Mouse (Mus musculus): ENCODE measurements around the gene Shq1. TPM values are rescaled to one million over a fixed set of nuclear protein-coding genes. Genes with fewer than 3 reads are reported as not detected.

Shq1 gene
- polyA plus RNA-seq, 2 experiments, result 9.5 to 12.3 TPM

DNA sequence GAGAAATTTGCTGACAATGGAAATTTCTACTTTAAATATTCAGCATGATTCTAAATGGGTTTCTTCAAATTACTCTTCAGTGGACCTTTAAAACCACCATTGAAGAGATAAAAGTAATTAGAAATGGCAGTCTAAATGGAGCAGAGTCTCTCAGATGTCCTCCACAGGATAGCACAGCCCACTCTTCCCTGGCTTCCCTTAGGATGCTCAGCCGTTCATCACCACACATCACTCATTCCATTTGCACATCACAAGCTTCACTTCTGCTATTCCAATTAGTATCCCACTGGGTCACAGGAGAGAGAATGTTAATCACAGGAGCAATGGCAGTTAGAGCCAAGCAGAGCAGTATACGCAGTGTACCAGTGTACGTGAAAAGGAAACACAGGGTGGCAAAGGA, 18.4 kb downstream of the Shq1 start:
- WGBS, result 79% methylated on average over 3 of the region's 3 CpGs
- no peak overlapping the region for H3K4me2 ChIP-seq (replicated peaks; ENCODE audit: low read depth, low read length, severe bottlenecking)

DNA sequence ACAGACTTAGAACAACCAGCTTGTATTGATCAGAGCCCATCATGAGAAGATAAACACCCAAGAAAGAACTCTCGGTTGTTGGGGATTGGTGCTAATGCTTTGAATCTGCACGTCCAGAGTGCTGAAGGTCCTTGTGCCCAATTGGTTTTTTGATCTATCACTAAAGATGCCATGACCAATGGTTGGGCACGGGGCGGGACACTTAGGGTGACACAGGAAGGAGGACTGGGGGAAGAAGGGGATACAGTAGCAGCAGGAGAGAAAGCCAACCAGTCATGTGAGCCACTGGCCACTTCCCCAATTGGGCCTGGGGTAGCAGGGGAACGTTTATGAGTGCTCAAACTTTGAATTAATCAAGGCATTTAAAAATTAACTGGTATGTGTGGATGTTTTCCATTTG, 23.8 kb downstream of the Shq1 start:
- no peak overlapping the region for H3K4me2 ChIP-seq (replicated peaks; ENCODE audit: low read depth, low read length, severe bottlenecking)
- DNase-seq (ENCODE audit: low spot score) (no peak), ATAC-seq (ENCODE audit: low FRiP score, low read depth) (no peak)
- no peak overlapping the region for H3K4me3 ChIP-seq (replicated peaks; ENCODE audit: low read length)
- 73% methylated on average over 5 of the region's 5 CpGs for WGBS
- H3K4me1 ChIP-seq (ENCODE audit: control insufficient read depth, insufficient read depth, low read length), result peaks cover 14% of the 10 kb centered on the region
- no peaks in the 10 kb centered on the region for H3K36me3 ChIP-seq (ENCODE audit: control insufficient read depth, insufficient read depth, low read length)
- H3K27ac ChIP-seq (replicated peaks; ENCODE audit: low read depth, low read length), result no peak overlapping the region
- no peaks in the 10 kb centered on the region for H3K9me3 ChIP-seq (ENCODE audit: control insufficient read depth, low read length)
- no peak for TF ChIP-seq POLR2A (IDR thresholded peaks at IDR 0.05; ENCODE audit: borderline replicate concordance, extremely low read depth, insufficient read depth, insufficient read length)
- H3K9ac ChIP-seq (ENCODE audit: low read depth, low read length, severe bottlenecking), result no peak overlapping the region
- no peaks in the 10 kb centered on the region for H3K27me3 ChIP-seq (ENCODE audit: control insufficient read depth, insufficient read depth, low read length)

More for the DNA sequence above, 18.4 kb downstream of the Shq1 start:
- no peak for ATAC-seq (ENCODE audit: low FRiP score, low read depth)
- Histone ChIP-seq H3K9ac (ENCODE audit: low read depth, low read length, severe bottlenecking) (no peak overlapping the region), H3K27me3 (ENCODE audit: control insufficient read depth, insufficient read depth, low read length) (no peaks in the 10 kb centered on the region), H3K4me1 (ENCODE audit: control insufficient read depth, insufficient read depth, low read length) (no peaks in the 10 kb centered on the region), H3K9me3 (ENCODE audit: control insufficient read depth, low read length) (no peaks in the 10 kb centered on the region), H3K4me3 (replicated peaks; ENCODE audit: low read length) (no peak overlapping the region), H3K36me3 (ENCODE audit: control insufficient read depth, insufficient read depth, low read length) (peaks cover 6% of the 10 kb centered on the region; the same call in 1 of the 2 replicates), H3K27ac (replicated peaks; ENCODE audit: low read depth, low read length) (no peak overlapping the region)
- no peak for DNase-seq (ENCODE audit: low spot score)
- no peak for TF ChIP-seq POLR2A (IDR thresholded peaks at IDR 0.05; ENCODE audit: borderline replicate concordance, extremely low read depth, insufficient read depth, insufficient read length)

DNA sequence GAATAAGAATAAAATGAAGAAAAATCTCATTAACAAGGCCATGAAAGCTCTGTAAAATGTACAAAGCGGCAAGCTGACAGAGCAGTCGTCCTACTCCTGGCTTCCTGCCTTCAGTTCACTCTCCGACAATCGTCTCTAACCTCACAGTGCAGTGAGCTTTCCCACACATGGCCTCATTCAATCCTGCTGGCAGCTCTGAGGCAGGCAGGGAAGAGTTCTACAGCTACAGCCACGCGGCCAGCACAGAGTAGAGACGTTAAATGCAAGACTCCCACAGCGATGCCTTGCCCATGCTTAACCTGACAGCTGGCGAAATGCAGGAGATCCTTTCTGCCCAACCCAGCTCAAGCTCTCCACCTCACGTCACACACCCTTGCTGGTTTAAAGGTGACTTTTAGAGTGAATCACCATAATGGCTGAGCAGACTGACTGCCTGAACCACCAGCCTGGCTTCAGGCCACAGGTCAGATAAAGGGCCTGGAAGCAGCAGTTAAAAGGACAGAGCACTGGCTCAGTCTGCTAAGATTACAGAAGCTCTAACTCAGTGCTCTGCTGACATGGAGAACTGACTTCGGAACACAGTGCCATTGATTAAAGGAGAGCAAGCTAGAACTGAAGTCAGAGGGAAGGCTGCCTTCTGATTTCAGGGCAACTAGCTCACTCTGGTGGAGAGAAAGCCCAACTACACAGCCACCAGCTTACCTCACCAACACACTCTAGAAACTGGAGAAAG, 25.3 kb downstream of the Shq1 start:
- WGBS, result 25% methylated on average over 11 of the region's 11 CpGs
- Histone ChIP-seq H3K4me2 (replicated peaks; ENCODE audit: low read depth, low read length, severe bottlenecking) (peak overlapping the region; percentile 40), H3K36me3 (ENCODE audit: control insufficient read depth, insufficient read depth, low read length) (no peaks in the 10 kb centered on the region), H3K27ac (replicated peaks; ENCODE audit: low read depth, low read length) (0 out of 2 replicates have a peak overlapping the region, but pooled peaks have one; percentile 45), H3K4me3 (replicated peaks; ENCODE audit: low read length) (no peak overlapping the region), H3K27me3 (ENCODE audit: control insufficient read depth, insufficient read depth, low read length) (no peaks in the 10 kb centered on the region), H3K9ac (ENCODE audit: low read depth, low read length, severe bottlenecking) (no peak overlapping the region), H3K9me3 (ENCODE audit: control insufficient read depth, low read length) (no peaks in the 10 kb centered on the region), H3K4me1 (ENCODE audit: control insufficient read depth, insufficient read depth, low read length) (peaks cover 14% of the 10 kb centered on the region)
- ATAC-seq (ENCODE audit: low FRiP score, low read depth), result peak; percentile 83
- peak; percentile 77 for DNase-seq (ENCODE audit: low spot score)
- no peak for TF ChIP-seq POLR2A (IDR thresholded peaks at IDR 0.05; ENCODE audit: borderline replicate concordance, extremely low read depth, insufficient read depth, insufficient read length)

DNA sequence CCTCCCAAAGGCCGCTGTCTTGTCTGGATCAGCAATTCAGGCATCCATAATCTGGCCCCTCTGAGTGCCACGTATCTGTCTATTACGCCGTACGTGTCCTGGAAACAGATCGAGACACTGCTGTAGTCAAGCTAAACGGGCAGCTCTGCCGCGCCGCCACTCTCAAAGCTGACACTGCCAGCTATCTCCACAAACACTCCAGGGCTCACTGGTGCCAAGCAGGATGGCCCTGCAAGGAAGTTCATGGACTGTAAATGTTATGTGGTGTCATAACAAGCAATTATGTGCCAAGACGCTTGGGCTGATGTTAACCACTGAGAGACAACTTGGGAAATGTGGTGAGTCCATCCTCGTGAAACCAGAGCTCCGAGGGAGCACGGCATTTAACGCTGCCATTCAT, 26.3 kb downstream of the Shq1 start:
- Histone ChIP-seq H3K4me1 (ENCODE audit: control insufficient read depth, insufficient read depth, low read length) (peaks cover 14% of the 10 kb centered on the region), H3K27me3 (ENCODE audit: control insufficient read depth, insufficient read depth, low read length) (no peaks in the 10 kb centered on the region), H3K4me3 (replicated peaks; ENCODE audit: low read length) (no peak overlapping the region), H3K27ac (replicated peaks; ENCODE audit: low read depth, low read length) (no peak overlapping the region), H3K9ac (ENCODE audit: low read depth, low read length, severe bottlenecking) (no peak overlapping the region), H3K4me2 (replicated peaks; ENCODE audit: low read depth, low read length, severe bottlenecking) (no peak overlapping the region), H3K9me3 (ENCODE audit: control insufficient read depth, low read length) (no peaks in the 10 kb centered on the region), H3K36me3 (ENCODE audit: control insufficient read depth, insufficient read depth, low read length) (no peaks in the 10 kb centered on the region)
- WGBS, result 69% methylated on average over 15 of the region's 15 CpGs
- no peak for DNase-seq (ENCODE audit: low spot score)
- no peak for ATAC-seq (ENCODE audit: low FRiP score, low read depth)
- TF ChIP-seq POLR2A (IDR thresholded peaks at IDR 0.05; ENCODE audit: borderline replicate concordance, extremely low read depth, insufficient read depth, insufficient read length), result no peak

DNA sequence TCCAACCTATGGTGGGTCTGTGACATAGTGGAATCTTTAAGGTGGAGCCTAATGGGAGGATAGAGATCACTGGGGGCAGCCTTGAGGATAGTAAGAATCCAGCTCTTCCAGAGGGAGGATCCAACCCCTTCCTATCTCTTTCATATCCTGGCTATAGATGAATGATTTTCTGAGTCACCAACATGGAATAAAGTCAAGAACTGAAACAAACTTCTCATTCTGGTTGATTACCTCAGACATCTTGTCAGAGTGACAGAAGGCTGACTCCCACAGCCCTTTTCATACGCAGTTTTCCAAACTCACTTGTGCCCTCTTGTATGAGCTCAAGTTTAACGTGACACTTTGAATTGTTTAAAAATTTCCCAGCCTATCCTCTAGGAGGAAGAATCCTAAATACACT, 28.2 kb downstream of the Shq1 start:
- no peak for ATAC-seq (ENCODE audit: low FRiP score, low read depth)
- H3K9ac ChIP-seq (ENCODE audit: low read depth, low read length, severe bottlenecking), result no peak overlapping the region
- no peak overlapping the region for H3K4me3 ChIP-seq (replicated peaks; ENCODE audit: low read length)
- H3K9me3 ChIP-seq (ENCODE audit: control insufficient read depth, low read length), result no peaks in the 10 kb centered on the region
- TF ChIP-seq POLR2A (IDR thresholded peaks at IDR 0.05; ENCODE audit: borderline replicate concordance, extremely low read depth, insufficient read depth, insufficient read length), result no peak
- peaks cover 14% of the 10 kb centered on the region for H3K4me1 ChIP-seq (ENCODE audit: control insufficient read depth, insufficient read depth, low read length)
- WGBS, result 89% methylated on average over 2 of the region's 2 CpGs
- H3K27me3 ChIP-seq (ENCODE audit: control insufficient read depth, insufficient read depth, low read length), result no peaks in the 10 kb centered on the region
- no peaks in the 10 kb centered on the region for H3K36me3 ChIP-seq (ENCODE audit: control insufficient read depth, insufficient read depth, low read length)
- no peak overlapping the region for H3K4me2 ChIP-seq (replicated peaks; ENCODE audit: low read depth, low read length, severe bottlenecking)
- no peak for DNase-seq (ENCODE audit: low spot score)
- no peak overlapping the region for H3K27ac ChIP-seq (replicated peaks; ENCODE audit: low read depth, low read length)
